Mouse (Mus musculus) megakaryocyte, embryonic 14.5 days (primary cell): ENCODE measurements around the gene Prelp. TPM values are rescaled to one million over a fixed set of nuclear protein-coding genes. Genes with fewer than 3 reads are reported as not detected.

Experiments
- H3K27me3 ChIP-seq: replicated peaks from 2 replicates; pipeline ENCODE3; 2012; ENCODE audit warnings: inconsistent platforms
- H3K36me3 ChIP-seq: replicated peaks from 2 replicates; pipeline ENCODE3; 2012; ENCODE audit warnings: low read length, inconsistent platforms, mixed read lengths
- H3K4me1 ChIP-seq: 2 replicates; pipeline ENCODE4 v1.6.1; 2012; ENCODE audit warnings: inconsistent platforms
- H3K4me3 ChIP-seq: replicated peaks from 2 replicates; pipeline ENCODE3; 2012; ENCODE audit warnings: moderate library complexity, mild to moderate bottlenecking, inconsistent platforms
- H3K9me3 ChIP-seq: 2 replicates; pipeline ENCODE4 v1.6.1; 2012; ENCODE audit warnings: inconsistent platforms
- FLI1 ChIP-seq: IDR thresholded peaks from 2 replicates; pipeline ENCODE4 v1.6.1; 2012; ENCODE audit warnings: low read length, inconsistent platforms, mixed read lengths
- GATA1 ChIP-seq: IDR thresholded peaks from 3 replicates; pipeline ENCODE4 v1.6.1; 2012; ENCODE audit warnings: mixed read lengths, low read length, inconsistent platforms, borderline replicate concordance
- polyA plus RNA-seq: library from polyadenylated mRNA; stranded (reverse); fragments of >175 nt; gene quantifications from 2 replicates; pipeline ENCODE4 v1.2.3, GENCODE M21; 2012; ENCODE audit warnings: low replicate concordance; ENCODE audit not compliant: insufficient read depth

Gene Prelp
- polyA plus RNA-seq, 1 experiment, result not detected

DNA sequence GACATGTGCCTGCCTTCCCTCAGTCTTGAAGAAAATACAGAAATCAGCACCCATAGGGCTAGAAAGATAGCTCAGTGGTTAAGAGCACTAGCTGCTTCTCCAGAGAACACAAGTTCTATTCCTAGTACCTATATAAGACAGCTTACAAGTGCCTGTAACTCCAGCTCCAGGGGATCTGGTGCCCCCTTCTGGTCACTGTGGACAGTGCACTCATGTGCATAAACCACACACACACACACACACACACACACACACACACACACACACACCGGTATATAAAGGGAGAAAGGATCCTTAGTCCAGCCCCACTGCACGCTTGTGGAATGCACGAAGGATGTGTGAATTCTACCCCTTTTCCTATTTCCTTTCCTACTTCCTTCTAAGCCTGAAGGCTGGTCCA, 15.0 kb upstream of the Prelp start:
- Histone ChIP-seq H3K9me3 (peaks cover 12% of the 10 kb centered on the region), H3K4me1 (peaks cover 44% of the 10 kb centered on the region), H3K36me3 (no peaks in the 10 kb centered on the region), H3K4me3 (no peak overlapping the region), H3K27me3 (peaks cover 35% of the 10 kb centered on the region)
- no peak for TF ChIP-seq GATA1
- no peak for TF ChIP-seq FLI1

DNA sequence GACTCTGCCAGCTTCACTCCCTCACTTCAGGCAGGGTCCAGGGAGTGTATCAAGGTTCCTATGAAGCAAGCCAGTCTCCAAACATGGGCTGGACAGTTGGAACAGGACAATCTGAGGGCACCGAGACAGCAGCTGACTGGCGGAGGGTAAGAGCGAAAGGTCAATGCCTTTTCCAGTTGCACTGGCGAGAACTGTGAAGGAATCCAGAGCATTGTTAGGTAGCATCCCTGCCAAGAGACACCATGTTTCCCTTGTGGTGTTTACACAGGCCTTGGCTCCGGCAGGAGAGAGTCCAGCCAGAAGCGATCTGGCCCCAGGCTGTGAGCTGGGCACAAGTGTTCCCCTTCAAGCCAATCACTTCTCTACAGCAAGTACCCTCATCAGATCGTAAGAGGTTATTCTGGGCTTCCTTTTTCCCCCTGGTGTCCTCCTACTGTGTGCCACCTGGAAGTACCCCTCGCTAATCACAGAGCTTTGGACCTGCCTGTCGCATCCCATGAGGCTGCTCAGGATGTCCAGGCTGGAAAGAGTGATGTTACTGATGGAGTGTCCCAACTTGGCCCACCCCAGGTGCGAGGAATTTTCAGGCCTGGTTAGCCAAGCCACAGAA, 13.2 kb upstream of the Prelp start:
- H3K4me3 ChIP-seq, result no peak overlapping the region
- TF ChIP-seq FLI1, result no peak
- TF ChIP-seq GATA1, result no peak

DNA sequence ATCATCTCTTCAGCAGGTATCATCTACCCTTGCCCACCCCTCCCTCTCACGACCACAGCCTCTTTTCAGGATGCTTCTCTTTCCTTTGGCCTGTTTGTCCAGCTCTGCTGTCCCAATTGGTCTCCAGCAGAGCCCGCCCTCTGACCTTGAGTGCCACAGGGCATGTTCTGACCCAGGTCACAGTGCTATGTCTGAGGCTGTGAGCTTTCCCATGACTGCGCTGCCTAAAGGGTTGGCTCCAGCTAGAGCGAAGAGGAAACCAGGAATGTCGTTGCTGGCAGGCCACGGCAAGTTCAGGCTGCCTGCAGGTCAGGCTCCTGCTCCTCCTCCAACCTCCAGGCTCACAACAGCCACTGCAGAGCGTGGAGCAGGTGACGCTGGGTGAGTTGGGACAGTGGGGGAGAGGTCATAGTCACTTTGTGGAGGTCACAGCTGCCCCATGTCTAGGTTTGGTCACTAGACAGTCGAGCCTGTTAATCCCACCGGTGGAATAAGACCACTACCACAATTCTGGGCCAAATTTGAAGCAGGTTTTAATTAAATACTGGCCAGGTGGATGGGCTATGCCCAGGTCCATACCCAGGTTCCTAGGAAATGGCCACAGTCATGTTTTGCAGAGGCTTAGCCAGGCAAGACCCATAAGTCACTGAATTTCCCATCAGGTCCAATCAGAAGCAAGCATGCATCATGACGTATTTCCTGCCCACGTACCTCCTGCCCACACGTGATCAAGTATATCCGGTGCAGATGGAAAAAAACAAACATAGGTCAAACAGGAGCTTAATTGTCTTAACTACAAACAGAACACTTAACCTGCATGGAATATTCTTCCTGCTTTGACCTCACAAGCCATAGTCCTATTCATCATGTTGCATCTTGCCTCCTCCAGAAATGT, 12.3 kb upstream of the Prelp start:
- Histone ChIP-seq H3K9me3 (peaks cover 12% of the 10 kb centered on the region), H3K36me3 (no peaks in the 10 kb centered on the region), H3K4me3 (peak overlapping the region; percentile 46), H3K4me1 (peaks cover 52% of the 10 kb centered on the region), H3K27me3 (peaks cover 54% of the 10 kb centered on the region)
- TF ChIP-seq FLI1, result no peak
- TF ChIP-seq GATA1, result no peak

More for the DNA sequence above, 13.2 kb upstream of the Prelp start:
- peaks cover 47% of the 10 kb centered on the region for H3K4me1 ChIP-seq
- peaks cover 12% of the 10 kb centered on the region for H3K9me3 ChIP-seq
- peaks cover 50% of the 10 kb centered on the region for H3K27me3 ChIP-seq
- H3K36me3 ChIP-seq, result no peaks in the 10 kb centered on the region

DNA sequence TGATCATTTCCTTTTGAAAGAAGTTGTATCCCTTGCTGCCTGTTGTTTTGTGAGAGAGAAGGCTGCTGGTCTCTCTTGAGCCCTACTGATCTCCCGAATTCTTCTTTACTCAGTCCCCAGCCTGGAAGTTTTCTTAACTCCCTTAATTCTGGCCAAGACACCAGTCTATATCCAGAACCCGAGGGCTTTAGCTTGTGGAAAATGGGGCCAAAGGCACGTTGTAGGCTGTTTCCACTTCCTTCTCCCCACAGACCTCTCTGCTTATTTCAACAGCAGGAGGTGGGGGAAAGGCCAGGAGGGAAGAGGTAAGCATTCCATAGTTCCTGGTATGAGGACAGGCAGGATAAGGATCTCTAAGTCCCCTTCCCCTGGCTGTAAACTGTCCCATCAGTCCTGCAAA, 8.8 kb upstream of the Prelp start:
- H3K36me3 ChIP-seq, result no peaks in the 10 kb centered on the region
- H3K9me3 ChIP-seq, result peaks cover 10% of the 10 kb centered on the region
- no peak for TF ChIP-seq FLI1
- no peak for TF ChIP-seq GATA1
- H3K4me1 ChIP-seq, result peaks cover 43% of the 10 kb centered on the region
- no peak overlapping the region for H3K4me3 ChIP-seq
- H3K27me3 ChIP-seq, result peaks cover 42% of the 10 kb centered on the region

DNA sequence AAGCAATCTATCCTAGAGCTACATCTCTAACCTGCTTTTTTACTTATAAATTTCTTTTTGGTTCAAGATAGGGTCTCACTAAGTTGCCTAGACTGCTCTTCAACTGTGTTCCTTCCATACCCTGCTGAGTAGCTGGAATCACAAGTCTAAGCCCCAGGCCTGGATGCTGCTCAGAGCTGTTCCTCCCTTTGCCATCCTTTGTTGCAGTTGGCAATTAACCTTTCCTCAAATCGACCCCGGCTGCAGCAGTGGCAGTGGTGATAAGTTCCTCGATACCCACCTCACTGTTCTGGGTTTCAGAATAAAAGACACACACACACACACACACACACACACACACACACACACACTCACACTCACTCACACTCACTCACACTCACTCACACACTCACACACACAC, 4.0 kb upstream of the Prelp start:
- peaks cover 24% of the 10 kb centered on the region for H3K27me3 ChIP-seq
- H3K4me1 ChIP-seq, result peaks cover 48% of the 10 kb centered on the region
- TF ChIP-seq GATA1 (no peak), FLI1 (no peak)
- no peaks in the 10 kb centered on the region for H3K36me3 ChIP-seq
- no peak overlapping the region for H3K4me3 ChIP-seq
- peaks cover 10% of the 10 kb centered on the region for H3K9me3 ChIP-seq

DNA sequence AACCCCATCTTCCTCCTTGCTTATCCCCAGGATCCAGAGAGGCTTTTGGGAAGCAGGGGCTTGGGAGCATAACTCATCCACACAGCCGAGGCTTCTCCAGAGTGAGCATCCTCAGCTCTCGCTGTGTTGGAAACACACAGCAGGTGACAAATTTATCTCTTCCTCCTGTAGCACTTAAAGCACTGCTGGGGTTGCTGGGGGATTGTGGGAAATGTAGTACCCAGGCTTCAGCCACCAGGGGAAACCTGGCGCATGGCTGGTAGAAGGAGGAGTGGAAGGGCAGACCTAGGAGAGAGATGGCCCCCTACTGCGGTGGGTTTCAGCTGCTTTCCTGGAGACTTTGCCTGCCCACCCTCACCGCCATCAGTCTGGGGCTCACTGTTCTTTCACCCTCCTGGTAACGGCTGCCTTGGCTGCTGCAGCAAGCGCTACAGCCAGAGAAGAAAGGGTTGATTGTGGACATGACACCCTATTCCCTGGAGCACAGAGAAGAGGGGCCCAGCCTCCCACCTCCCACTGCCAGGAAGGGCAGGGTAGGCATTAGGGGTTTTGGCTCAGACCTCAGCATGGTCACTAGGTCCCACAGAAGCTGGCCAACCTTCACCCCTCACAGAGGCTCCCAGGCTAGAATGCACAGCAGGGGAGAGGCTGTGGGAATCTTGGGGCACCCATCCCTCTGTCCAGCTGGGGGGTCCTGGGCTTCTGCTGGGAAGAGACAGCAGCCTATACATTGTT, 3.1 kb upstream of the Prelp start:
- H3K9me3 ChIP-seq, result peaks cover 10% of the 10 kb centered on the region
- H3K4me1 ChIP-seq, result peaks cover 48% of the 10 kb centered on the region
- H3K27me3 ChIP-seq, result peaks cover 26% of the 10 kb centered on the region
- TF ChIP-seq GATA1 (no peak), FLI1 (no peak)
- no peak overlapping the region for H3K4me3 ChIP-seq
- H3K36me3 ChIP-seq, result no peaks in the 10 kb centered on the region

DNA sequence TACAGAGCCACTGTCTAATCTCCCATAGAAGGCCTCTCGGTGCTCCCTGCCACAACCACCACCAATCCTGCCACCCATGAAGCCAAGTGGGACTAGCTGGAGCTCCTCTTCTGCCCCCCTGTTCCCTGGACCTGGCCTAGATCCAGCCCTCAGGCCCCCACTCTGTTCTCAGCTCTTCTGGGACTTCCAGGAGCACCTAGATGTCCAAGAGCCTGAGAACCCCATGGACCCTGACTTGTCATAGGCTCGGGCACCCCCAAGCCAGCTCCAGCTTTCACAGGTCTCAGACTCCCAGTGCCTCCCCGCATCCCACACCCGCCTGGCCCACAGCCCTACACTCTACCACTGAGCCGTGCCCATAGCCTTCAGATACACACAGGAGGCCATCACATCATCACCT, 1.9 kb upstream of the Prelp start:
- TF ChIP-seq FLI1, result no peak
- TF ChIP-seq GATA1, result no peak
- H3K27me3 ChIP-seq, result peaks cover 35% of the 10 kb centered on the region
- no peak overlapping the region for H3K4me3 ChIP-seq
- no peaks in the 10 kb centered on the region for H3K36me3 ChIP-seq
- H3K4me1 ChIP-seq, result peaks cover 44% of the 10 kb centered on the region
- H3K9me3 ChIP-seq, result peaks cover 10% of the 10 kb centered on the region

DNA sequence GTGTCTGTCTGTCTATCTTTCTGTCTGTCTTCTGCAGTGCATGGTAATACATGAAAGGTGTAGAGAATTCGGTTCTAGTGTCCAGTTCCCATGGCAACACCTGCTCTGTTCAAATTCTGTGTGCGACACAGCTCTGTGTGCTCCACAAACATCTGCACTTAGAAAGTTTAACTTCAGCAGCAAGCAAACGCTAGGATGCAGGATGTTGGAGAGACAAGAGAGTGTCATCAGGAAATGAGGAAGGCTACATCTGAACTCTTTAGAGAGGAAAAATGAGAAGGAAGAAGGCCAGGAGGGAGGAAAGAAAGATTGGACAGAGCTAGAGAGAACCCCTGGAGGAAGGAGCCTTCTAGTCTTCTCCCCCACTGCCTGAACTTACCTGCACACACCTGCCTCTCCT, 338 bp downstream of the Prelp start:
- H3K27me3 ChIP-seq, result peaks cover 52% of the 10 kb centered on the region
- H3K9me3 ChIP-seq, result peaks cover under 1% of the 10 kb centered on the region; the same call in 1 of the 2 replicates
- TF ChIP-seq FLI1, result no peak
- no peak for TF ChIP-seq GATA1
- H3K36me3 ChIP-seq, result no peaks in the 10 kb centered on the region
- H3K4me1 ChIP-seq, result peaks cover 57% of the 10 kb centered on the region
- H3K4me3 ChIP-seq, result no peak overlapping the region

DNA sequence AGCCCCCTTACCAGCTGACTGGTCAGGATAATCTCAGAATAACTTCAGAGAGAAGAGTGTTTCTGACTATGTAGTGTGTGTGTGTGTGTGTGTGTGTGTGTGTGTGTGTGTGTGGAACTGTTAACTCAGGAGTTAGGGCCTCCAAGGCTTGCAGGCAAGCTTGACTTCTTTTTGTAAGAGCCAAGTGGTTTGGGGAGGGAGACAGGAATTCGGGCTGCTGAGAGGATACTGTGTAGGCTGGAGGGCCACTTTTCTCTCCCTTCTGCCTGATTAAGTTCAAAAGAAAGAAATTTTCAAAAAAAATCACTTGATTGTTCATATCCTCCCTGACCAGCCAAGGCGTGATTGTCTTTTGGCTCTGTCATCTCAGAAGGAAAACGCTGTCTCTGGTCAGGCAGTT, 813 bp downstream of the Prelp start:
- no peak overlapping the region for H3K4me3 ChIP-seq
- peaks cover 55% of the 10 kb centered on the region for H3K27me3 ChIP-seq
- H3K4me1 ChIP-seq, result peaks cover 61% of the 10 kb centered on the region
- H3K36me3 ChIP-seq, result no peaks in the 10 kb centered on the region
- TF ChIP-seq GATA1 (no peak), FLI1 (no peak)
- no peaks in the 10 kb centered on the region for H3K9me3 ChIP-seq

DNA sequence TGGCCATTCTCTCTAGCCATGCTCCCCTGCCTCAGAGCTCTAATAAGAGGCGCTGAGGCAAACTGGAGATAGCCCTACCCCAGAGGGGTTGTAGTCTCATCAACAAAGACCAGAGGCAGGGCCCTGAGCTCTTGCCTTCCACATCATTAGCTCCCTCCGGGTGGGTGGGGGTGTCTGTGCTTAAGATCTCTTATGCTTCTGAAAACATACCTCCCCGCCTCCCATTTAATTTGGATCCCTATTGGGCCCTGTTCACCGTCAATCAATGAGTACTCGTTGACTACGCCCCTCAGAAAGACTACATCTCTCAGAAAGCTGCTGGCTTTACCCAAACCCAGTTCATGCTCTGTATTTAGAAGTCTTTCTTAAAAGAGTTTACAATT, 3.1 kb downstream of the Prelp start:
- peaks cover 66% of the 10 kb centered on the region for H3K27me3 ChIP-seq
- TF ChIP-seq FLI1 (no peak), GATA1 (no peak)
- H3K4me3 ChIP-seq, result no peak overlapping the region
- H3K9me3 ChIP-seq, result no peaks in the 10 kb centered on the region
- H3K36me3 ChIP-seq, result no peaks in the 10 kb centered on the region
- H3K4me1 ChIP-seq, result peaks cover 56% of the 10 kb centered on the region
